In the genomic region with DNA sequence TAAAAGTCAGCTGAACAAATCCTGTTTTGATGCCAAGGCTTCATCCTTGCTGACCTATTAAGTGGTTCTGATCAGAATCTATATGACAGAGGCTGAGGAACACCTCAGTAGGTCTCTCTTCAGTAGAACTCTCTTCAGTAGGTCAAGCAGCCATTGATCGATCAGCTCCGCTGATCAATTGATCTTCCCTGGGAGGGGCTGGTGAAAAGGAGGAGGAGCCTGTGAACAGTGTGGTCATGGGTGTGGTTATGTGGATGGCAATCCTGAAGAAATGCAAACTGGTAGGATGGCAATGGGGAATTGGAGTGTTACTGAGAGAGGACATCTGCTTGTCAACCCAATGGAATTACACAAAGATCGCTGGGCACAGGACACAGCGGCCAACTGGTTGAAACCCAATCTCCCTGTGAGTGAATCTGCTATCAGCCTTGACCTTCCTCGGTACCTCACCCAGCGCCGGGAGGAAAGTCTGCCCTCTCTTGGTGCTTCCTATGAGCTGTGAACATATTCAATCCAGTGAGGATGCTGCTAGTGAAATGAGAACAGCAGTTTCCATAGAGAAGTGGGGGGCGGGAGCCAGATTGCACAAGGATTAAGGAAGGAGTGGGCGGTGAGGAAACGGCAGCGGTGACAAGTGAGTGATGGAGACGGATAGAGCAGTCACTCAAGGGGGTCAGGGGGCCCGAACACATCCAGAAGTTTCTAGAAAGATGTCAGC, we compare ENCODE assay signal across 12 mouse cellular contexts.
A peak's percentile ranks its signal among the peaks of the same experiment; 100 is the strongest.
DNase-seq lines count a peak whose midpoint lies in the region; ATAC-seq and TF ChIP-seq lines count a peak whose summit lies in the region.
"Had no signal": no experiment of that assay in that cellular context is flagged by ENCODE, and none has a peak within 500 bp of the region (broad histone marks: within the 10 kb centered on the region; RNA-seq: fewer than 3 reads in every experiment).

No protein-coding gene starts in this region.

- ATAC-seq in intestine, embryonic 14.5 days (replicated peaks; ENCODE audit: low FRiP score, low TSS enrichment, low read depth): no peak
- ATAC-seq in intestine, embryonic 15.5 days: no peak
- ATAC-seq in frontal cortex, adult (ENCODE audit: low TSS enrichment): peak; percentile 55; the same call in 1 of the 2 replicates

- H3K27ac ChIP-seq in intestine, embryonic 14.5 days (ENCODE audit: low read depth): no peak overlapping the region
- no peak overlapping the region for H3K27ac ChIP-seq in intestine, embryonic 15.5 days
- no peak overlapping the region for H3K27ac ChIP-seq in ES-E14 (ENCODE audit: insufficient read depth, low read depth, low read length, poor library complexity, severe bottlenecking)
- H3K27ac ChIP-seq: forebrain, embryonic 15.5 days; limb, embryonic 13.5 days had no signal

- intact Hi-C loops in left cerebral cortex, postnatal 14 days (cut with DNase I): loop anchor here (5.0 kb wide), 2 partner anchors 254 to 276 kb away; no protein-coding TSS in a partner anchor

- no peaks in the 10 kb centered on the region for H3K36me3 ChIP-seq in intestine, embryonic 14.5 days (ENCODE audit: control insufficient read depth, insufficient read depth, low read length)
- no peaks in the 10 kb centered on the region for H3K36me3 ChIP-seq in intestine, embryonic 15.5 days
- no peaks in the 10 kb centered on the region for H3K36me3 ChIP-seq in ES-E14 (ENCODE audit: control insufficient read depth, insufficient read depth, low read length, poor library complexity, severe bottlenecking)
- H3K36me3 ChIP-seq: forebrain, embryonic 15.5 days; G1E; limb, embryonic 13.5 days had no signal

- DNase-seq in intestine, embryonic 14.5 days (ENCODE audit: low spot score): peak; percentile 48
- DNase-seq in ES-E14 (ENCODE audit: low read depth, low spot score): peak; percentile 12
- DNase-seq in left cerebral cortex, postnatal 14 days (ENCODE audit: low spot score in 2 of 2): peak; percentile 64 to 80
- DNase-seq in spleen, postnatal 4 days (ENCODE audit: low spot score in 2 of 2): no peak
- DNase-seq in natural killer cell, adult 2 months (ENCODE audit: low spot score in 2 of 2): no peak
- DNase-seq in cerebellum, postnatal 25 days: no peak

- no peaks in the 10 kb centered on the region for H3K27me3 ChIP-seq in intestine, embryonic 14.5 days (replicated peaks; ENCODE audit: control insufficient read depth, insufficient read depth, low read length)
- no peaks in the 10 kb centered on the region for H3K27me3 ChIP-seq in intestine, embryonic 15.5 days (replicated peaks)

- H3K9ac ChIP-seq in intestine, embryonic 14.5 days (ENCODE audit: low read length): no peak overlapping the region
- H3K9ac ChIP-seq in intestine, embryonic 15.5 days: no peak overlapping the region
- no peak overlapping the region for H3K9ac ChIP-seq in ES-E14 (ENCODE audit: insufficient read depth, low read depth, low read length, poor library complexity, severe bottlenecking)
- H3K9ac ChIP-seq: forebrain, embryonic 15.5 days; limb, embryonic 13.5 days had no signal

- in situ Hi-C loops in ES-E14 (cut with MboI; ENCODE audit: low sequenced_read_pairs in 2 of 2, unreplicated experiment in 2 of 2): no loop called here

- no peak overlapping the region for H3K4me2 ChIP-seq in intestine, embryonic 14.5 days (ENCODE audit: low read length)
- no peak overlapping the region for H3K4me2 ChIP-seq in intestine, embryonic 15.5 days (replicated peaks)
- H3K4me2 ChIP-seq: forebrain, embryonic 15.5 days; heart, embryonic 11.5 days; limb, embryonic 13.5 days had no signal

- H3K4me1 ChIP-seq in intestine, embryonic 14.5 days (replicated peaks; ENCODE audit: control insufficient read depth, insufficient read depth, low read length): peaks cover 18% of the 10 kb centered on the region
- peaks cover 8% of the 10 kb centered on the region; the same call in 1 of the 2 replicates for H3K4me1 ChIP-seq in intestine, embryonic 15.5 days (replicated peaks)
- H3K4me1 ChIP-seq in ES-E14 (ENCODE audit: control insufficient read depth in 2 of 2, insufficient read depth in 2 of 2, low read length in 2 of 2, poor library complexity in 1 of 2): peaks cover 0 to 9% of the 10 kb centered on the region in 2 experiments; a peak in 1 of 4 replicates

- no peaks in the 10 kb centered on the region for H3K9me3 ChIP-seq in intestine, embryonic 14.5 days (ENCODE audit: control insufficient read depth, low read length)
- no peaks in the 10 kb centered on the region for H3K9me3 ChIP-seq in intestine, embryonic 15.5 days
- no peaks in the 10 kb centered on the region for H3K9me3 ChIP-seq in ES-E14 (ENCODE audit: control insufficient read depth, insufficient read depth, low read depth, low read length)
- H3K9me3 ChIP-seq: forebrain, embryonic 15.5 days; G1E; limb, embryonic 13.5 days had no signal

- H3K4me3 ChIP-seq in intestine, embryonic 14.5 days (ENCODE audit: low read depth, low read length): no peak overlapping the region
- no peak overlapping the region for H3K4me3 ChIP-seq in intestine, embryonic 15.5 days (replicated peaks)
- H3K4me3 ChIP-seq in ES-E14 (ENCODE audit: insufficient read depth in 1 of 2, low read depth in 1 of 2, low read length in 2 of 2, poor library complexity in 1 of 2, severe bottlenecking in 1 of 2): peak overlapping the region; percentile 42 to 62
- H3K4me3 ChIP-seq: forebrain, embryonic 15.5 days; limb, embryonic 13.5 days had no signal

- WGBS in intestine, embryonic 14.5 days: 58% methylated on average over 13 of the region's 13 CpGs
- WGBS in intestine, embryonic 15.5 days: 59% methylated on average over 13 of the region's 13 CpGs

TF ChIP-seq in ES-E14, 5 proteins besides CTCF, POLR2A, EP300 and RAD21:
- TF ChIP-seq ZC3H11A (IDR thresholded peaks at IDR 0.05; ENCODE audit: borderline replicate concordance, low read depth, low read length) (no peak), HCFC1 (IDR thresholded peaks at IDR 0.05; ENCODE audit: borderline replicate concordance, insufficient read depth, low read length) (no peak), MAFK (IDR thresholded peaks at IDR 0.05; ENCODE audit: insufficient read depth, low read depth, low read length) (no peak), CHD2 (IDR thresholded peaks at IDR 0.05; ENCODE audit: low read depth, low read length) (no peak), ZNF384 (IDR thresholded peaks at IDR 0.05; ENCODE audit: low read depth, low read length) (no peak)

Comparison
In these comparisons a context has a peak if more than half of its experiments do, and no peak if none do; other contexts are left out.
1. DNase-seq: peak in intestine, embryonic 14.5 days (single experiment), ES-E14 (single experiment) and left cerebral cortex, postnatal 14 days (2 of 2); none in spleen, postnatal 4 days (0 of 2), natural killer cell, adult 2 months (0 of 2) and cerebellum, postnatal 25 days (0 of 2).
2. H3K4me3 ChIP-seq: peak in ES-E14 (2 of 2); none in intestine, embryonic 14.5 days (single experiment) and intestine, embryonic 15.5 days (single experiment).